ENCODE assay signal across 8 mouse cellular contexts in the genomic region with DNA sequence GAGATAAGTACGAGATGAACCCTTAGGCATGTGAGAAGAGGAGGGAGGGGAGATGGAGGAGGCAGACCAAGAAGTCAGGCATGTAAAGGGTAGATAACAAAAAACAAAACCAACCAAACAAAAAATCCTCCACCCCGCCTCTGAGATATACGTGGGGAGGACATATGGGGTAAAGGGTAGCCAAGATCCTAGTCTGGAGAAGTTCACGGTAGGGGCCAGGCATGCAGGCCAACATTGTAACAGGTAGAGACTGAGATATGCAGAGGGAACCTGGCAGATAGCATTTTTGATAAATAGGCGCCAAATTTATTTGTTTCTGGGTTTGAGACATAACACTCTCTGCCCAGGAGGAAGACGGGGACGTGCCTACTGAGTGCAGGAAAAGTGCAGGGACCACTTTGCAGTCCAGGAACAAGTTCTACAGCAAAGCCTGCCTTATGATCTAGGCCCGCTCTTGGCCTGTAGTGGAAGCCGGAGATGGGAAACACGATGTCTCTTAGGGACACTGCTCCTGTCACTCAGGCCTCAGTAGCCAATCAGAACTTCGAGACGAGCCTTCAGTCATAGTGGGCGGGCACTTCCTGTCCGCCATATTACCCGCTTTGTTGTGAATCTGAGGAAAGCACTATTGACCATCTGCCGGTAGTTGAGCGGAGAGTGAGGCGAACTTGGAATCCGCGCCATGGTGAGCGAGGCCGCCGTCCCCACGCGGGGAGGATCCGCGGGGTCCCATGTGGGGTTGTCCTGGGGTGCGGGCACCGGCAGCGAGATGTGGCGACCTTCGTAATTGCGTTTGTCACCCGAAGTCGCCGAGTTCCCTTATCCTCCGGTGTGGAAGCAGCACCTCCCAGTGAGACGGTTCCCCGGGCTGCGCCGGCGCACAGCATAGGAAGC. TPM values are rescaled to one million over a fixed set of nuclear protein-coding genes. Genes with fewer than 3 reads are reported as not detected.
DNase-seq lines count a peak whose midpoint lies in the region; ATAC-seq lines count a peak whose summit lies in the region.
"Not testable (repeated sequence)": the region's sequence is repeated elsewhere in the genome, so short reads cannot be mapped to it uniquely, and the experiment has no call there.

A gene (plus strand): TSS at position 626 of the 894 bp plus-strand sequence.

- H3K36me3 ChIP-seq in forebrain, embryonic 10.5 days (replicated peaks); heart, embryonic 14.5 days (ENCODE audit: control insufficient read depth, insufficient read depth, low read length); liver, embryonic 11.5 days (ENCODE audit: control insufficient read depth, insufficient read depth, low read length); stomach, embryonic 14.5 days (ENCODE audit: control insufficient read depth, insufficient read depth, low read length): not testable (repeated sequence)

- not testable (repeated sequence) for H3K4me1 ChIP-seq in forebrain, embryonic 10.5 days; heart, embryonic 14.5 days (ENCODE audit: control insufficient read depth in 2 of 2, insufficient read depth in 2 of 2, low read length in 2 of 2); liver, embryonic 11.5 days (replicated peaks; ENCODE audit: control insufficient read depth, insufficient read depth, low read length); stomach, embryonic 14.5 days (ENCODE audit: control insufficient read depth, insufficient read depth, low read length)

- peak; percentile 81 for DNase-seq in CD4-positive, CD25-positive, alpha-beta regulatory T cell, adult 2 months (ENCODE audit: low read depth, low spot score)
- DNase-seq in c-Kit-negative CD71-positive TER-119-positive erythroid progenitor cells, embryonic 14.5 days (ENCODE audit: low read depth, low spot score): peak; percentile 28
- peak; percentile 63 for DNase-seq in forebrain, embryonic 10.5 days (ENCODE audit: extremely low spot score, low spot score)
- peak; percentile 72 for DNase-seq in kidney, postnatal 10 days
- DNase-seq in liver, embryonic 11.5 days (ENCODE audit: low spot score): peak; percentile 62
- peak; percentile 73 for DNase-seq in naive thymus-derived CD4-positive, alpha-beta T cell, adult 2 months (ENCODE audit: low read depth)

- peaks cover 20% of the 10 kb centered on the region; the same call in 1 of the 2 replicates for H3K9me3 ChIP-seq in forebrain, embryonic 10.5 days
- H3K9me3 ChIP-seq in heart, embryonic 14.5 days (ENCODE audit: control insufficient read depth, low read length); liver, embryonic 11.5 days (ENCODE audit: control insufficient read depth, low read length); stomach, embryonic 14.5 days (ENCODE audit: control insufficient read depth, low read depth, low read length): not testable (repeated sequence)

- H3K9ac ChIP-seq in heart, embryonic 14.5 days (ENCODE audit: low read length): peak within 1 kb of the TSS; percentile 68
- not testable (repeated sequence) for H3K9ac ChIP-seq in liver, embryonic 11.5 days (ENCODE audit: low read depth, low read length)
- H3K9ac ChIP-seq in stomach, embryonic 14.5 days (replicated peaks; ENCODE audit: low read depth, low read length): peak within 1 kb of the TSS; percentile 30; the same call in 1 of the 2 replicates

- WGBS in forebrain, embryonic 10.5 days: 19% methylated on average over 42 of the region's 42 CpGs
- 19% methylated on average over 42 of the region's 42 CpGs for WGBS in heart, embryonic 14.5 days
- WGBS in liver, embryonic 11.5 days: 16% methylated on average over 42 of the region's 42 CpGs
- 20% methylated on average over 42 of the region's 42 CpGs for WGBS in stomach, embryonic 14.5 days

- H3K4me3 ChIP-seq in forebrain, embryonic 10.5 days: peak within 1 kb of the TSS; percentile 56
- H3K4me3 ChIP-seq in heart, embryonic 14.5 days (ENCODE audit: control insufficient read depth in 1 of 2, insufficient read depth in 1 of 2, low read depth in 1 of 2, low read length in 2 of 2): peak within 1 kb of the TSS; percentile 55 to 74
- H3K4me3 ChIP-seq in liver, embryonic 11.5 days (ENCODE audit: low read depth, low read length): peak within 1 kb of the TSS; percentile 54
- peak within 1 kb of the TSS; percentile 40 for H3K4me3 ChIP-seq in stomach, embryonic 14.5 days (ENCODE audit: low read depth, low read length)

- peak within 1 kb of the TSS; percentile 56 for H3K4me2 ChIP-seq in heart, embryonic 14.5 days (ENCODE audit: low read length)
- peak within 1 kb of the TSS; percentile 53 for H3K4me2 ChIP-seq in liver, embryonic 11.5 days
- peak within 1 kb of the TSS; percentile 35 for H3K4me2 ChIP-seq in stomach, embryonic 14.5 days (replicated peaks; ENCODE audit: low read depth, low read length)

- H3K27ac ChIP-seq in forebrain, embryonic 10.5 days: peak within 1 kb of the TSS; percentile 84
- peak within 1 kb of the TSS; percentile 57 to 84; a peak in 3 of 4 replicates for H3K27ac ChIP-seq in heart, embryonic 14.5 days (replicated peaks in 1 of 2; ENCODE audit: control insufficient read depth in 1 of 2, insufficient read depth in 1 of 2, low read depth in 2 of 2, low read length in 2 of 2)
- peak within 1 kb of the TSS; percentile 55; the same call in 1 of the 2 replicates for H3K27ac ChIP-seq in liver, embryonic 11.5 days (ENCODE audit: low read depth, low read length)
- H3K27ac ChIP-seq in stomach, embryonic 14.5 days (ENCODE audit: low read length): peak within 1 kb of the TSS; percentile 58; the same call in 1 of the 2 replicates

- ATAC-seq in heart, embryonic 14.5 days (ENCODE audit: insufficient number of reproducible peaks, insufficient read depth, low FRiP score, low read depth): peak; percentile 91
- peak; percentile 95 for ATAC-seq in liver, embryonic 11.5 days (replicated peaks; ENCODE audit: low FRiP score)
- ATAC-seq in stomach, embryonic 14.5 days (ENCODE audit: insufficient number of reproducible peaks, insufficient read depth, low FRiP score, low read depth): peak; percentile 97

- not testable (repeated sequence) for H3K27me3 ChIP-seq in forebrain, embryonic 10.5 days (ENCODE audit: poor library complexity, severe bottlenecking); heart, embryonic 14.5 days (ENCODE audit: control insufficient read depth, insufficient read depth, low read length); liver, embryonic 11.5 days (replicated peaks; ENCODE audit: control insufficient read depth, insufficient read depth, low read length); stomach, embryonic 14.5 days (ENCODE audit: control insufficient read depth, insufficient read depth, low read length)

RNA-seq across cellular contexts. Expression of the gene that starts here (rescaled TPM):
- 4.0 and 5.2 TPM in 2 replicates for polyA plus RNA-seq in forebrain, embryonic 10.5 days (2016; fragmentation: Nextera tagmentation; extraction: Ambion mirVana)
- 3.1 and 4.0 TPM in 2 replicates for polyA plus RNA-seq in heart, embryonic 14.5 days (2014; fragmentation: Nextera tagmentation; extraction: Ambion mirVana)
- 2.8 and 3.0 TPM in 2 replicates for polyA plus RNA-seq in liver, embryonic 11.5 days (2014; fragmentation: Nextera tagmentation; extraction: Ambion mirVana)
- 6.0 and 8.4 TPM in 2 replicates for polyA plus RNA-seq in stomach, embryonic 14.5 days (2014; fragmentation: Nextera tagmentation; extraction: Ambion mirVana)

Comparison
In these comparisons a context has a peak if more than half of its experiments do, and no peak if none do; other contexts are left out.
1. Peak in every context shown above with its lines: DNase-seq, ATAC-seq, H3K4me3 ChIP-seq and H3K27ac ChIP-seq.
2. DNase-seq: peak in every context shown above with its lines; median percentile 81 in CD4-positive, CD25-positive, alpha-beta regulatory T cell, adult 2 months; 73 in naive thymus-derived CD4-positive, alpha-beta T cell, adult 2 months; 72 in kidney, postnatal 10 days; 63 in forebrain, embryonic 10.5 days; 62 in liver, embryonic 11.5 days; 28 in c-Kit-negative CD71-positive TER-119-positive erythroid progenitor cells, embryonic 14.5 days.